Mouse (Mus musculus) heart, embryonic 16.5 days (tissue): ENCODE measurements at regions not wholly inside any gene's neighbourhood (a gene's known extent, or its start where the extent isn't known, plus 50 kb on each side); places are given as distances from the start of the nearest gene placed in this dataset.
A peak's percentile ranks its signal among the peaks of the same experiment; 100 is the strongest.
"Not testable (repeated sequence)": the region's sequence is repeated elsewhere in the genome, so short reads cannot be mapped to it uniquely, and the experiment has no call there.

Experiments
- ATAC-seq: fragments of 200-750 bp; cut with Nextera tagmentation; replicated peaks from 2 replicates; pipeline ENCODE4 v1.8.0; 2017; ENCODE audit warnings: moderate number of reproducible peaks; ENCODE audit not compliant: insufficient read depth, low FRiP score; ENCODE audit errors: extremely low read depth
- H3K27ac ChIP-seq: fragments of 300-500 bp; sonication (generic); 2 replicates; pipeline ENCODE4 v1.5.1; 2014; ENCODE audit warnings: mild to moderate bottlenecking, low read length, control low read depth, moderate library complexity
- H3K27me3 ChIP-seq: fragments of 300-500 bp; sonication (generic); 2 replicates; pipeline ENCODE4 v1.6.1; 2014; ENCODE audit warnings: low read length, mixed read lengths; ENCODE audit not compliant: control insufficient read depth, insufficient read depth
- H3K36me3 ChIP-seq: fragments of 300-500 bp; sonication (generic); 2 replicates; pipeline ENCODE4 v1.6.1; 2014; ENCODE audit not compliant: control insufficient read depth, insufficient read depth
- H3K4me1 ChIP-seq: fragments of 300-500 bp; sonication (generic); 2 replicates; pipeline ENCODE4 v1.6.1; 2014; ENCODE audit warnings: low read length, mixed read lengths; ENCODE audit not compliant: control insufficient read depth, insufficient read depth
- H3K4me2 ChIP-seq: fragments of 300-500 bp; sonication (generic); 2 replicates; pipeline ENCODE4 v1.6.1; 2014; ENCODE audit warnings: low read depth, mild to moderate bottlenecking, control low read depth, low read length
- H3K4me3 ChIP-seq: fragments of 300-500 bp; sonication (generic); 2 replicates; pipeline ENCODE4 v1.5.1; 2014; ENCODE audit warnings: mild to moderate bottlenecking, control low read depth, low read length
- H3K9ac ChIP-seq: fragments of 300-500 bp; sonication (generic); 2 replicates; pipeline ENCODE4 v1.6.1; 2014; ENCODE audit warnings: low read length, control low read depth
- H3K9me3 ChIP-seq: fragments of 300-500 bp; sonication (generic); replicated peaks from 2 replicates; pipeline ENCODE4 v1.6.1; 2016; ENCODE audit warnings: low read length; ENCODE audit not compliant: control insufficient read depth
- WGBS: fragments of 180-500 bp; shearing (Covaris S2); extraction: QIAGEN DNeasy Blood & Tissue Kit; methylation state at CpG from one replicate; pipeline ENCODE4 v1.1.7; 2014; 5-methylcytosine and 5-hydroxymethylcytosine counted together

- ATAC-seq, H3K9ac ChIP-seq, H3K36me3 ChIP-seq, H3K4me1 ChIP-seq, H3K27me3 ChIP-seq, H3K27ac ChIP-seq, H3K4me3 ChIP-seq, H3K4me2 ChIP-seq, H3K9me3 ChIP-seq: not testable (repeated sequence)
- 35% methylated on average over 4 of the region's 5 CpGs for WGBS
Measured at GRCm38 (mm10) chr17:13465822-13466221, 111.5 kb downstream of the Tcp10c start.

DNA sequence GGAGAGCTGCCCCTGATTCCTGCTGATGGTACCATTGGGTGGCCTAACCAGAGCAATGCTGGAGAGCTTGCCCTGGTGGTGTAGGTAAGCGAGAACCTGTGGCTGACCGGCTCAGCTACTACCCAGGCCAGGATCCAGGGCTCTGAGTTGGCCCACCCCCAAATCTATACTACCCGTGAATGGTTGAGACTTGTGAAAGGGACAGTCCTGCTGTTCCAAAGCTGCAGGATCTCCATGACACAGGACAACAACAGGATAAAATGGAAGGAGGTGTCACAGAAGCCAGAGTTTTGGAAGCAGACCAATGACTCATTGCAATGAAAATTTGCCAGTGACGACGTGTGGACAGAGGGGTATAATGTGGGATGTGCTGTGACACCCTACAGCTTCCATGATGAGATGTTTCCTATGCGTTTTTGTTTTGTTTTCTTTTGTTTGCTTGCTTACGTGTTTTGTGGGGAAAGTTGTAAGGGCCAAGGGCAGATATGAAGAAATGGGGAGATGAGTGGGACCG is 115.6 kb downstream of the Tcp10c start:
- H3K4me3 ChIP-seq, H3K4me2 ChIP-seq, ATAC-seq, H3K27me3 ChIP-seq, H3K27ac ChIP-seq, H3K9me3 ChIP-seq, H3K9ac ChIP-seq, H3K36me3 ChIP-seq: not testable (repeated sequence)
- 64% methylated on average over 8 of the region's 8 CpGs for WGBS
- peaks cover 11% of the 10 kb centered on the region for H3K4me1 ChIP-seq

GRCm38 (mm10) chr17:13472460-13473062 is 118.2 kb downstream of the Tcp10c start:
- Histone ChIP-seq H3K36me3 (no peaks in the 10 kb centered on the region), H3K4me3 (no peak overlapping the region), H3K9ac (no peak overlapping the region), H3K4me1 (peaks cover 12% of the 10 kb centered on the region), H3K27me3 (no peaks in the 10 kb centered on the region), H3K27ac (no peak overlapping the region), H3K9me3 (no peaks in the 10 kb centered on the region), H3K4me2 (no peak overlapping the region)
- no peak for ATAC-seq
- 14% methylated on average over 7 of the region's 7 CpGs for WGBS

DNA sequence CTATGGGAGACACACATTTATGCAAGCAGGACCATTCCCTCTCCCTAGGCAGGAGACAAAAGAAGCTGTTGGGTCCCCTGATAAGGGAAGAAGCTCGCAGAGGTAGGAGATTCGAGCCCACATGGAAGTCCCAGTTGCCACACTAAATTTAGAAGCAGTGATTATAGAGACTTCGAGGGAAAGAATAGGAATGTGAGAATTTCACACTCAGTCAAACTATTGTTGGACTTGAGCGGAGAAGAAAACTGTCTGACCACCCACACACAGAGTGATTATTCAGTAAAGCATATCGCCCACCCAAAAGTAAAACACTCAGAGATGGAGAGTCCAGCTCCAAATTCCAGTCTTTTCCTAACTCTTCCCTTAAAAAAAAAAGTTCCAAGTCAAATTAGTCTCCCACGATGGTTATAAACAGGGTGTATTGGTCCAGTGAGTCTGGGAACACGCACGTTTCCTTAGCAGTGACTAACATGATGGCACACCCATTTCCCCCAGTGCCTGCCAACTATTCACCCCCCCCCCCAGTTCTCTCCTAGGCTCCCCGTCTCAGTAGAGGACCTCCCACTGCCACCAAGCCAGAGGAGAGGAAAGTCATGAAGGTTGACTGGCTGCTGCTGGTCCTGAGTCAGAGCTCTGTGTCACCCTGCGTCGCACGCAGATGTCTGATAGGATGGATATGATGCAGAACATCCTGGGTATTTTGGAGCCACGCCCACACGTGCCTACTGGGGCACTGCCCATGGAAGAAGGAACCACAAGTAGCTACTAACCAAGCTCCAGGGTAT is 120.1 kb downstream of the Tcp10c start:
- peak; percentile 53; the same call in 1 of the 2 replicates for ATAC-seq
- Histone ChIP-seq H3K4me2 (no peak overlapping the region), H3K36me3 (no peaks in the 10 kb centered on the region), H3K27ac (peak overlapping the region; percentile 52), H3K9me3 (no peaks in the 10 kb centered on the region), H3K4me3 (no peak overlapping the region), H3K9ac (no peak overlapping the region), H3K4me1 (peaks cover 20% of the 10 kb centered on the region), H3K27me3 (no peaks in the 10 kb centered on the region)
- 46% methylated on average over 14 of the region's 14 CpGs for WGBS

DNA sequence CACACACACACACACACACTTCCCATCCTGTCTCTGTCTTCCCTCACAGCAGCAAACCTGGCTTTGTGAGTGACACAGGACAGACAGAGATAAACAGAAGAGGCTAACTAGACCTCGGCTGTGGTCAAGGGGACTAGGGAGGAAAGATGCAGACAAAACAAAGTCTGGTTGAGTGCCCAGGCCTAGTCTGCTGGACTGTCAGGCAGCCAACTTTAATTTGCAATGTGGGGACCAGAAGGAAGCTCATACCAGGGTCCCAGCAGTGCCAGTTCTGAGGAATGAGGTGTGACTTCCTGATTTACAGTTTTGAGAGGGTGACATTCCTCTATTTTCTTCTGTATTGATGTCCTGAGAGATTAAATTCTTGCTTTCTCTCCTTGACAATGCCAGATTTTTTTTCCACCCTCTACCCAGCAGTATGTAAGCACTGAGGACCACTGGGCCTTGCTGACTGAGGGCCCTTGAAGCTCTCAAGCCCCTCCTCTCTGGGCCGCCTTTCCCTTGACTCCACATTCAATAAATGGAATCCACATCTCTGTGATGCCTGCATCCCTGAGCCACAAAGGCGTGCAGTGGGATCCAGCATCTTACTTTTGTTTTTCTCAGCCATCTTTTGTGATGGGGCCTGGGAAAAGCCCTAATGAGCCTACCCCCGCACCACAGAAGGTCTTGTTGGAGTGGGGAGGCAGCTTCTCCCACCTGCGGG is 124.6 kb downstream of the Tcp10c start:
- H3K4me3 ChIP-seq = no peak overlapping the region
- WGBS = 39% methylated on average over 5 of the region's 5 CpGs
- H3K4me2 ChIP-seq = no peak overlapping the region
- H3K36me3 ChIP-seq = no peaks in the 10 kb centered on the region
- peaks cover 22% of the 10 kb centered on the region for H3K4me1 ChIP-seq
- H3K9ac ChIP-seq = peak overlapping the region; percentile 13; the same call in 1 of the 2 replicates
- H3K27ac ChIP-seq = peak overlapping the region; percentile 32; the same call in 1 of the 2 replicates
- peak; percentile 18; the same call in 1 of the 2 replicates for ATAC-seq
- H3K27me3 ChIP-seq = no peaks in the 10 kb centered on the region
- H3K9me3 ChIP-seq = no peaks in the 10 kb centered on the region

GRCm38 (mm10) chr17:13479572-13480063 is 125.2 kb downstream of the Tcp10c start:
- H3K27ac ChIP-seq = peak overlapping the region; percentile 32; the same call in 1 of the 2 replicates
- no peaks in the 10 kb centered on the region for H3K27me3 ChIP-seq
- no peak overlapping the region for H3K9ac ChIP-seq
- no peaks in the 10 kb centered on the region for H3K36me3 ChIP-seq
- no peak for ATAC-seq
- H3K4me2 ChIP-seq = no peak overlapping the region
- peaks cover 16% of the 10 kb centered on the region for H3K4me1 ChIP-seq
- no peaks in the 10 kb centered on the region for H3K9me3 ChIP-seq
- WGBS = 35% methylated on average over 11 of the region's 12 CpGs
- no peak overlapping the region for H3K4me3 ChIP-seq

DNA sequence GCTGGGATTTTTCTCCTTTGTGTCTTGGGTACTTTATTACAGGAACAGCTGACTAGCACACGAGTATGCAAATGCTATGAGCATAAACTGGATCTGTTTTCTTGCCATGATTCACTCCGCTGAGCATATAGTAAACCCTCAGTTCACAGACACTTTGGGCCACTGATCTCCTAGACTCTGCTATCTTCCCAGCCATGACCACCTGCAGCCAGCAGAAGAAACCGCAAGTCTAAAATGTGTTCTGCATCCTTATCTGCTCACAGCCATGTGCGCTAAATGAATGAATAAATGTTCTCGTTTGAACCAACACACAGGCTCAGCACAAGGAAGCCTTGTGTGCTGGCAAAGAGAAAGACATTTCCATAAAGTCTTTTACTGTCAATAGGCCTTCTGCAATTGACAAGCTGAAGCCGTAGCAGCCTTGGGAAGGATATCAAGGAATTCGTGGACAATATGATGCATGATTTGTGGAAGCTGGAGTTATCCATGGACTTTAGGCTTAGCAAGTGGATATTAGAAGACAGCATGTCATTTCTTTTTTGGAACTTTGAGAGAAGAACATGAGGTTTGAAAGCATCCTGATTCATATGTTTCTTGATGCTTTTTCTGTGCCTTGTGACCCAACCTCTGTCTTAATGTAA is 127.2 kb downstream of the Tcp10c start:
- peaks cover 13% of the 10 kb centered on the region for H3K4me1 ChIP-seq
- H3K27me3 ChIP-seq = no peaks in the 10 kb centered on the region
- no peak overlapping the region for H3K27ac ChIP-seq
- H3K4me2 ChIP-seq = no peak overlapping the region
- no peaks in the 10 kb centered on the region for H3K36me3 ChIP-seq
- 67% methylated on average over 7 of the region's 7 CpGs for WGBS
- no peak; the same call in 1 of the 2 replicates for ATAC-seq
- H3K9me3 ChIP-seq = no peaks in the 10 kb centered on the region
- no peak overlapping the region for H3K4me3 ChIP-seq
- no peak overlapping the region for H3K9ac ChIP-seq

- H3K27me3 ChIP-seq = no peaks in the 10 kb centered on the region
Measured at GRCm38 (mm10) chr17:13482136-13482535, 127.8 kb downstream of the Tcp10c start.

More at GRCm38 (mm10) chr17:13482136-13482535, 127.8 kb downstream of the Tcp10c start:
- Histone ChIP-seq H3K27ac (no peak overlapping the region), H3K4me3 (no peak overlapping the region), H3K36me3 (no peaks in the 10 kb centered on the region), H3K4me2 (no peak overlapping the region), H3K9me3 (no peaks in the 10 kb centered on the region), H3K4me1 (peaks cover 13% of the 10 kb centered on the region), H3K9ac (no peak overlapping the region)
- 75% methylated on average over 3 of the region's 3 CpGs for WGBS
- ATAC-seq = no peak
